8 mouse cellular contexts compared by ENCODE assay signal in the genomic region with DNA sequence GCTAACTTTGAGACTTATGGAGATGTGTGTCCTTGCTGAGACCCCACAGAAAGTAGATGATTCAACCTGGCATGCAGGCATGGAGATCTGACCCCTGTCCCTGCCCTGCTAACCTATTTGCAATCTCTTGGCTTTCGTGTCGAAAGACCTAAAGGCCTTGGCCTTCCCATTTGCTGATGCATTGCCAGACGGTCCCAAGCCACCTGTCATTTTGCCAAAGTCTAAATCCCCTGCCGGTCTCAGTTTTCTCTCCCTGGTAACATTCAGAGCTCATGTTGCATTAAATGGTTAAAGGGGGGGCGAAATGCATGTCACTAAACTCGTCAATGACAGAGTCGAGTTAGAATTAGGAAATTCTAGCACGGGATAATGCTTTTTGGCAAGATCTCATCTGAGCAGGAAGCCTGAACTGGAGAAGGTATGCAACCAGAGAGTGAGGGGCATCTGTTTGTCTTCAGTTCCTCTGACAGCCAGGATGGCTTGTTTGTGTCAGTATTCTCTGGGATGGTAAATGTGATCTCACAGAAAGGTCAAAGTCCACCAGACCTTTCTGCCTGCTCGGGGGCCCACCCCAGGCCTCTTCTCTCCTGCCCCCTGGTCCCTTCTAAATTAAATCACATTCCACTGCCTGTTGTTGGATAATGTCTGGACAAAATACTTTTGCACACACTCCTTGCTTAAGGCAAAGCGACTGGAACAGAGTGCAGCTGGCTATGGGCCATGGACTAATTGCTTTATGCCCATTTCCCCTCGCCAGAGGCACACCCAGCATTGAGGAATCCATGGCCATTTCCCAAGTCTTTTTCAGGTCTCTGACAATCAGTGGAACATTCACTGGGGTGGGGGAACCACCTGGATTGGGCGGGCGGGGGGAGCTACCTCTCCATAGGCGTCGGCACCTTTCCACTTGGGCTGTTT.
A peak's percentile ranks its signal among the peaks of the same experiment; 100 is the strongest.
DNase-seq lines count a peak whose midpoint lies in the region; ATAC-seq and TF ChIP-seq lines count a peak whose summit lies in the region.

No protein-coding gene starts in this region.

- H3K4me2 ChIP-seq in forebrain, postnatal 0 days (ENCODE audit: low read depth): no peak overlapping the region
- H3K4me2 ChIP-seq in hindbrain, embryonic 16.5 days (ENCODE audit: low read length): no peak overlapping the region
- H3K4me2 ChIP-seq in liver, embryonic 12.5 days: no peak overlapping the region

- peaks cover 27% of the 10 kb centered on the region for H3K4me1 ChIP-seq in forebrain, embryonic 10.5 days
- peaks cover 4% of the 10 kb centered on the region; the same call in 1 of the 2 replicates for H3K4me1 ChIP-seq in forebrain, postnatal 0 days (ENCODE audit: insufficient read depth)
- H3K4me1 ChIP-seq in hindbrain, embryonic 16.5 days (ENCODE audit: control insufficient read depth, insufficient read depth, low read depth, low read length): peaks cover 10% of the 10 kb centered on the region
- H3K4me1 ChIP-seq in liver, embryonic 12.5 days: peaks cover 18% of the 10 kb centered on the region

- intact Hi-C loops in gastrocnemius, adult 2 months (cut with DNase I): loop anchor here (1.0 to 2.0 kb wide), 2 partner anchors 22 to 28 kb away; no protein-coding TSS in a partner anchor

- no peak overlapping the region for H3K9ac ChIP-seq in forebrain, postnatal 0 days
- no peak overlapping the region for H3K9ac ChIP-seq in hindbrain, embryonic 16.5 days (ENCODE audit: low read depth, low read length)
- no peak overlapping the region for H3K9ac ChIP-seq in liver, embryonic 12.5 days

- WGBS in forebrain, embryonic 10.5 days: 67% methylated on average over 15 of the region's 15 CpGs
- WGBS in forebrain, postnatal 0 days: 33% methylated on average over 15 of the region's 15 CpGs
- 51% methylated on average over 15 of the region's 15 CpGs for WGBS in hindbrain, embryonic 16.5 days
- WGBS in liver, embryonic 12.5 days (ENCODE audit: insufficient replicate concordance): 59% methylated on average over 15 of the region's 15 CpGs

- H3K9me3 ChIP-seq in forebrain, embryonic 10.5 days: peaks cover 4% of the 10 kb centered on the region; the same call in 1 of the 2 replicates
- H3K9me3 ChIP-seq in forebrain, postnatal 0 days (ENCODE audit: low read length): no peaks in the 10 kb centered on the region
- H3K9me3 ChIP-seq in hindbrain, embryonic 16.5 days (ENCODE audit: control insufficient read depth, low read length): peaks cover 4% of the 10 kb centered on the region; the same call in 1 of the 2 replicates
- H3K9me3 ChIP-seq in liver, embryonic 12.5 days (replicated peaks): no peaks in the 10 kb centered on the region

- 0 out of 2 replicates have a peak overlapping the region, but pooled peaks have one; percentile 3 for H3K27ac ChIP-seq in forebrain, embryonic 10.5 days
- no peak overlapping the region for H3K27ac ChIP-seq in forebrain, postnatal 0 days (ENCODE audit: low read depth, low read length)
- H3K27ac ChIP-seq in gastrocnemius, adult 2 months: peak overlapping the region; percentile 85
- H3K27ac ChIP-seq in hindbrain, embryonic 16.5 days (ENCODE audit: low read depth, low read length): 0 out of 2 replicates have a peak overlapping the region, but pooled peaks have one; percentile 29
- H3K27ac ChIP-seq in liver, embryonic 12.5 days: 0 out of 2 replicates have a peak overlapping the region, but pooled peaks have one; percentile 40

- DNase-seq in forebrain, embryonic 10.5 days (ENCODE audit: extremely low spot score, low spot score): no peak
- DNase-seq in forebrain, postnatal 0 days: no peak
- DNase-seq in gastrocnemius, adult 2 months: peak; percentile 73
- no peak for DNase-seq in B cell, adult 2 months
- no peak for DNase-seq in spleen, postnatal 36 days (ENCODE audit: low spot score in 2 of 2)

- TF ChIP-seq CTCF in forebrain, postnatal 0 days (IDR thresholded peaks at IDR 0.05; ENCODE audit: low read depth): no peak
- TF ChIP-seq CTCF in gastrocnemius, adult 2 months (IDR thresholded peaks at IDR 0.05): no peak

- H3K27me3 ChIP-seq in forebrain, embryonic 10.5 days (ENCODE audit: poor library complexity, severe bottlenecking): no peaks in the 10 kb centered on the region
- H3K27me3 ChIP-seq in forebrain, postnatal 0 days (ENCODE audit: insufficient read depth, low read length): peaks cover 3% of the 10 kb centered on the region; the same call in 1 of the 2 replicates
- H3K27me3 ChIP-seq in hindbrain, embryonic 16.5 days (replicated peaks; ENCODE audit: control insufficient read depth, insufficient read depth, low read length): no peaks in the 10 kb centered on the region
- H3K27me3 ChIP-seq in liver, embryonic 12.5 days (replicated peaks): no peaks in the 10 kb centered on the region

- H3K4me3 ChIP-seq in forebrain, embryonic 10.5 days: no peak overlapping the region
- H3K4me3 ChIP-seq in forebrain, postnatal 0 days (ENCODE audit: low read depth, low read length): no peak overlapping the region
- H3K4me3 ChIP-seq in gastrocnemius, adult 2 months: no peak overlapping the region
- no peak overlapping the region for H3K4me3 ChIP-seq in hindbrain, embryonic 16.5 days (ENCODE audit: low read length)
- no peak overlapping the region for H3K4me3 ChIP-seq in liver, embryonic 12.5 days

- no peak for ATAC-seq in forebrain, postnatal 0 days
- ATAC-seq in hindbrain, embryonic 16.5 days: no peak
- no peak for ATAC-seq in liver, embryonic 12.5 days
- no peak for ATAC-seq in activated CD4-positive, CD25-positive, alpha-beta regulatory T cell, adult 4 months

- no peaks in the 10 kb centered on the region for H3K36me3 ChIP-seq in forebrain, embryonic 10.5 days (replicated peaks)
- H3K36me3 ChIP-seq in forebrain, postnatal 0 days (ENCODE audit: insufficient read depth): no peaks in the 10 kb centered on the region
- no peaks in the 10 kb centered on the region for H3K36me3 ChIP-seq in hindbrain, embryonic 16.5 days (ENCODE audit: control insufficient read depth, insufficient read depth, low read length)
- no peaks in the 10 kb centered on the region for H3K36me3 ChIP-seq in liver, embryonic 12.5 days
